Mouse (Mus musculus) layer of hippocampus, adult 9-11 months (tissue): Measurements from ENCODE around the gene Mapk9.
"Not testable (repeated sequence)": the region's sequence is repeated elsewhere in the genome, so short reads cannot be mapped to it uniquely, and the experiment has no call there.

Experiments used
- DNase-seq: peaks from one replicate; pipeline ENCODE4 v3.0.0; 2022

Gene Mapk9

GRCm38 (mm10) chr11:49846401-49847070 is at the start of gene Mapk9:
Gene Mapk9, plus strand, starts transcription at chr11:49846751.
- DNase-seq, result peak; percentile 99

- no peak for DNase-seq
These were observed 47.6 kb upstream of the Mapk9 start for GRCm38 (mm10) chr11:49798931-49799330.

- no peak for DNase-seq
These were observed 45.0 kb upstream of the Mapk9 start for GRCm38 (mm10) chr11:49801516-49801915.

GRCm38 (mm10) chr11:49803801-49804200 is 42.8 kb upstream of the Mapk9 start:
- DNase-seq, result no peak

GRCm38 (mm10) chr11:49806218-49806617 is 40.3 kb upstream of the Mapk9 start:
- DNase-seq, result no peak

GRCm38 (mm10) chr11:49808946-49809345 is 37.6 kb upstream of the Mapk9 start:
- no peak for DNase-seq

- DNase-seq, result not testable (repeated sequence)
These were observed 35.9 kb upstream of the Mapk9 start for GRCm38 (mm10) chr11:49810696-49811095.

- DNase-seq, result no peak
These were observed 35.4 kb upstream of the Mapk9 start for GRCm38 (mm10) chr11:49811099-49811541.

GRCm38 (mm10) chr11:49811879-49812278 is 34.7 kb upstream of the Mapk9 start:
- no peak for DNase-seq

- DNase-seq, result peak; percentile 84
These were observed 27.5 kb upstream of the Mapk9 start for GRCm38 (mm10) chr11:49818869-49819566.

GRCm38 (mm10) chr11:49819676-49820075 is 26.9 kb upstream of the Mapk9 start:
- no peak for DNase-seq

GRCm38 (mm10) chr11:49820928-49821327 is 25.6 kb upstream of the Mapk9 start:
- DNase-seq, result no peak

- no peak for DNase-seq
These were observed 25.0 kb upstream of the Mapk9 start for GRCm38 (mm10) chr11:49821546-49821945.

GRCm38 (mm10) chr11:49822337-49822736 is 24.2 kb upstream of the Mapk9 start:
- no peak for DNase-seq

- DNase-seq, result no peak
These were observed 21.7 kb upstream of the Mapk9 start for GRCm38 (mm10) chr11:49824896-49825295.

GRCm38 (mm10) chr11:49827243-49827642 is 19.3 kb upstream of the Mapk9 start:
- no peak for DNase-seq

- DNase-seq, result no peak
These were observed 17.3 kb upstream of the Mapk9 start for GRCm38 (mm10) chr11:49829176-49829745.

GRCm38 (mm10) chr11:49831980-49832379 is 14.6 kb upstream of the Mapk9 start:
- no peak for DNase-seq

GRCm38 (mm10) chr11:49832962-49833361 is 13.6 kb upstream of the Mapk9 start:
- DNase-seq, result no peak

GRCm38 (mm10) chr11:49834248-49834647 is 12.3 kb upstream of the Mapk9 start:
- DNase-seq, result no peak

- DNase-seq, result no peak
These were observed 11.1 kb upstream of the Mapk9 start for GRCm38 (mm10) chr11:49835257-49835956.

- no peak for DNase-seq
These were observed 8.7 kb upstream of the Mapk9 start for GRCm38 (mm10) chr11:49837717-49838407.

- no peak for DNase-seq
These were observed 5.9 kb upstream of the Mapk9 start for GRCm38 (mm10) chr11:49840666-49841065.
